Mouse (Mus musculus): ENCODE results near the gene Fam83f. TPM values are rescaled to one million over a fixed set of nuclear protein-coding genes. Genes with fewer than 3 reads are reported as not detected.

Gene Fam83f
- polyA plus RNA-seq, 1 experiment from 2014 or later, result 6.0 TPM

DNA sequence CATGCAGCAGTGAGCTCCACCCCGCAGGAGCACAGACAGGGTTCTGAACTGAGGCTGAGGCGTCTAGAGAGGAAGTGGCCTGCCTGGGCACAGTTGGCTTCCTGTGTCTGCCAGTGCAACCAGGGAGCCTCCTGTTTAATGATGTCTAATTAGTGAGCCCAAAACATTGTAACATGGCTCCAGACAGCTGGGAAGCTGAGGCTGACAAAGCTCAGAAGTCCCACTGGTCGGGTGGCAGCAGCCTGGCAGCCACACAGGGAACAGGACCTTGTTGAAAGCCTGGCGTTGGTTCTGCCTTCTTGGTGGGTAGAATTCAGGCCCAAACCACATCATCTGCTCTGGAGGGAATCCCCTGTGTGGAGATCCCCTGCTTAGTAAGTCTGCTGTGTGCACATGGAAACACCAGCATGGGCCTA lies 9.8 kb downstream of the Fam83f start:
- WGBS (ENCODE audit: insufficient replicate concordance), result 31% methylated on average over 4 of the region's 4 CpGs
- no peak overlapping the region for H3K4me2 ChIP-seq (ENCODE audit: low read depth, low read length)
- H3K36me3 ChIP-seq (ENCODE audit: control insufficient read depth, insufficient read depth), result no peaks in the 10 kb centered on the region
- no peak for ATAC-seq (ENCODE audit: low read depth)
- no peaks in the 10 kb centered on the region for H3K27me3 ChIP-seq (ENCODE audit: control insufficient read depth, insufficient read depth, low read depth, low read length)
- no peak overlapping the region for H3K9ac ChIP-seq (ENCODE audit: low read depth, low read length)
- no peak overlapping the region for H3K4me3 ChIP-seq (ENCODE audit: low read depth, low read length)
- H3K4me1 ChIP-seq (ENCODE audit: control insufficient read depth, low read depth, low read length), result peaks cover 18% of the 10 kb centered on the region
- no peaks in the 10 kb centered on the region for H3K9me3 ChIP-seq (replicated peaks; ENCODE audit: control insufficient read depth, low read length)
- H3K27ac ChIP-seq (ENCODE audit: low read length), result peak overlapping the region; percentile 35

DNA sequence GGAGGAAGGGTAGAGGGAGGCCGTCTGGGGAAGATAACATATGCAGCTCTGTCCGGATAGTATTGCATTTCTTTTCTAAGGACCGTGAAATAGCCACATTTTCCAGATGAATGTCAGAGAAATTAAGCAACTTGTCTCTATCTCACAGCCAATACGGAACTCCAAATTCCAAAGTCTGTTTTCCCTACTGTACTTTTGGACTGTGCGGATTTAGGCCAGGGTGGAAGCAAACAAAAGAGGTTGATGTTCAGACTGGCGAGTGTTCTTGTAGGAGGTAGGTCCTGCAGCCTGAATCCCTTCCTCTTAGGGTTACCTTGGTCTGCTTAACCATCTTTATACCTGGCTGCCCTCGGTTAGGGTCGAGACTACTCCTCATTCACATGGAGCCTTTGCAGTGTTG lies 10.7 kb downstream of the Fam83f start:
- Histone ChIP-seq H3K4me2 (ENCODE audit: low read depth, low read length) (peak overlapping the region; percentile 22), H3K27me3 (ENCODE audit: control insufficient read depth, insufficient read depth, low read depth, low read length) (no peaks in the 10 kb centered on the region), H3K9me3 (replicated peaks; ENCODE audit: control insufficient read depth, low read length) (no peaks in the 10 kb centered on the region), H3K9ac (ENCODE audit: low read depth, low read length) (no peak overlapping the region), H3K27ac (ENCODE audit: low read length) (peak overlapping the region; percentile 67), H3K36me3 (ENCODE audit: control insufficient read depth, insufficient read depth) (no peaks in the 10 kb centered on the region), H3K4me3 (ENCODE audit: low read depth, low read length) (no peak overlapping the region), H3K4me1 (ENCODE audit: control insufficient read depth, low read depth, low read length) (peaks cover 18% of the 10 kb centered on the region)
- peak; percentile 52 for ATAC-seq (ENCODE audit: low read depth)
- WGBS (ENCODE audit: insufficient replicate concordance), result 54% methylated on average over 8 of the region's 8 CpGs

DNA sequence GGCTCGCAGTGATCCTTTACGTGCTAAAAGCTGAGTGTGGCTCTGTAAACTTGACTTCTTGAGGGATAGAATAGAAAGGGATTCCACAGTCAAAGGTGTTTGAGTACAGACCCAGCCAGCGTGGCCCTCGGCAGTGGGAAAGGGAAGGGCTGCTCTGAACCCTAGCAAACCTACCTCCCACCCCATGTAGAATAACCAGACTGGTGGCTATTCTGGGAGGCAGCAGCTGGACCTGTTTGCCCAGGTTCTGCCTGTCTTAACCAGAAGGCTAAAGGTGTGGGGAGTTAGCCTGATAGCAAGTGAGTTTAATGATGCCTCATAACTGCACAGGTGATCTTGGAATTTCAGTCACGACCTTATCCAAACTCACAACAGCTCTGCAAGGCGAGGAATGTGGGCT lies 11.5 kb downstream of the Fam83f start:
- H3K9ac ChIP-seq (ENCODE audit: low read depth, low read length), result no peak overlapping the region
- H3K27me3 ChIP-seq (ENCODE audit: control insufficient read depth, insufficient read depth, low read depth, low read length), result no peaks in the 10 kb centered on the region
- no peak overlapping the region for H3K4me2 ChIP-seq (ENCODE audit: low read depth, low read length)
- 61% methylated on average over 6 of the region's 6 CpGs for whole genome bisulfite sequencing (ENCODE audit: insufficient replicate concordance)
- H3K36me3 ChIP-seq (ENCODE audit: control insufficient read depth, insufficient read depth), result no peaks in the 10 kb centered on the region
- no peaks in the 10 kb centered on the region for H3K9me3 ChIP-seq (replicated peaks; ENCODE audit: control insufficient read depth, low read length)
- peaks cover 18% of the 10 kb centered on the region for H3K4me1 ChIP-seq (ENCODE audit: control insufficient read depth, low read depth, low read length)
- no peak overlapping the region for H3K4me3 ChIP-seq (ENCODE audit: low read depth, low read length)
- peak overlapping the region; percentile 67; the same call in 1 of the 2 replicates for H3K27ac ChIP-seq (ENCODE audit: low read length)
- ATAC-seq (ENCODE audit: low read depth), result no peak

DNA sequence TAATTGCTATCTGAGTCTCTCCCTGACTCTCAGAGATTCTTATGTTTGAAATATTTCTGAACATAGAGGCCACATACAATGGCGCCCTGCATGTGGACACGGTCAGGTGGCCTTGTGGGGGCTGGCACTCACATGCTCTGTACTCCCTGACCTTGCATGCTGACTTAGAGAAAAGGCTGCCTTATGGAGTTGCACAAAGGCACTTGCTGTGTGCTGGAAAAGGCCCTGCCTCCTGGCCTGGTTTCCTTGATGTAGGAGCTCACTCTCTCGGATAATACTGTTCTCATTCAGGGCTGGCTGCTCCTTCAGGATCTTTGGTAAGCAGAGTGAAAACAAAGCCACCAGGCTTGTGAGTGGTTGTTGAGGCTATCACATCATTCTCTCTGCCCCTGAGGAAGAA lies 12.3 kb downstream of the Fam83f start:
- Histone ChIP-seq H3K9ac (ENCODE audit: low read depth, low read length) (no peak overlapping the region), H3K9me3 (replicated peaks; ENCODE audit: control insufficient read depth, low read length) (no peaks in the 10 kb centered on the region), H3K4me3 (ENCODE audit: low read depth, low read length) (no peak overlapping the region), H3K4me2 (ENCODE audit: low read depth, low read length) (no peak overlapping the region), H3K4me1 (ENCODE audit: control insufficient read depth, low read depth, low read length) (peaks cover 22% of the 10 kb centered on the region), H3K27me3 (ENCODE audit: control insufficient read depth, insufficient read depth, low read depth, low read length) (no peaks in the 10 kb centered on the region), H3K27ac (ENCODE audit: low read length) (no peak overlapping the region), H3K36me3 (ENCODE audit: control insufficient read depth, insufficient read depth) (no peaks in the 10 kb centered on the region)
- ATAC-seq (ENCODE audit: low read depth), result no peak
- 67% methylated on average over 3 of the region's 3 CpGs for WGBS (ENCODE audit: insufficient replicate concordance)

DNA sequence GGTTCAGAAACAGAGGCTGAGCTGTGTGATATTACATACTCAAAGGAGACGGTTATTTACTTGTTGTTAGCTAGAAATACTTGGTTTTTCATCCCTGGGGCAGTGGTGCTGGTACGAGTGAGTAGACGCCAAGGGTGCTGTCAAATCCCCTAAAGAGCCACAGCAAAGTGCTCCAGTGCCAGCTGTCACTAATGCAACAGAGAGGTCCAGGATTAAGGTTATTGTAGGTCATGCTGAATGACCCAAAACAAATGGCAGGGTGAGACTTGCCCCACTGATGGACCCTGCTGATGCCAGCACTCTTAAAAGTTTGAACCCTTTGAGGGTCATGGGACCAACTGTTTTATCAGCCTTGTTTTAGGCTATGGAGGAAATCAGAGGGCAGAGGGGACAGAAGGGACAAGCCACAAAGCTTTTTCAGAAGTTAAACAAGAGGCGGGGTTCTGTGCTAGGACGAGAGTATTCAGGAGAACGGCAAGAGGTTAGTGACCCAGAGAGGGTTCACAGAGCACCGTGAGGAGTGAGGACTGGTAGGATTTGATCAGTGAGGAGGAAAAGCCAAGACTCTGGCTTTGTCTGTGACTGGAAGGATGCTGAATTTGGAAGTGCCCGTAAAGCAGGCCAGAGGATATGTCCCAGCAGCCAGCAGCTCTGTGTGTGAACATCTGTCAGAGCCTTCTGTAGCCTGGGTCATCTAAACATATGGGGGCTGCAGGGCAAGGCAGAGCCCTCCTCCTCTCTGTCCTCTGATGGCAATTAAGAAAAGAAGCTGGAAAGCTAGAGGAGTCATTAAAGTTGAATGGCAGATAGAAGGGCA lies 13.3 kb downstream of the Fam83f start:
- Histone ChIP-seq H3K4me3 (ENCODE audit: low read depth, low read length) (no peak overlapping the region), H3K9me3 (replicated peaks; ENCODE audit: control insufficient read depth, low read length) (no peaks in the 10 kb centered on the region), H3K27ac (ENCODE audit: low read length) (no peak overlapping the region; the same call in 1 of the 2 replicates), H3K9ac (ENCODE audit: low read depth, low read length) (no peak overlapping the region), H3K36me3 (ENCODE audit: control insufficient read depth, insufficient read depth) (no peaks in the 10 kb centered on the region), H3K4me1 (ENCODE audit: control insufficient read depth, low read depth, low read length) (peaks cover 24% of the 10 kb centered on the region), H3K27me3 (ENCODE audit: control insufficient read depth, insufficient read depth, low read depth, low read length) (no peaks in the 10 kb centered on the region), H3K4me2 (ENCODE audit: low read depth, low read length) (no peak overlapping the region)
- ATAC-seq (ENCODE audit: low read depth), result no peak; the same call in 1 of the 2 replicates
- WGBS (ENCODE audit: insufficient replicate concordance), result 38% methylated on average over 8 of the region's 8 CpGs

DNA sequence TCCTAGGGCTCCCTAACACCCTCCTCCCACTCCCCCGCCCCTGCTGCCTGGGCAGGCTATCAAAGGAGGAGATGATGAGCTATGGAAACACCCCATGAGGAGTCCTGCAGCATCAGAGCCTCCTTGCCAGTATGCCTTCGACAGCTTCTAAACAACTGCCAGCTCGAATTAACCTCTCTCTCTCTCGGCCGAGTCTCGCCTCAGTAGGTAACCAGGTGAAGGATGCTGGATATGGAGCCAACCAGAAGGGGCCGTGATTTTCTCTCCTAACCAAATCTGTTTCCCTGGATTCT lies 13.9 kb downstream of the Fam83f start:
- H3K9me3 ChIP-seq (replicated peaks; ENCODE audit: control insufficient read depth, low read length), result no peaks in the 10 kb centered on the region
- no peak overlapping the region for H3K9ac ChIP-seq (ENCODE audit: low read depth, low read length)
- WGBS (ENCODE audit: insufficient replicate concordance), result 50% methylated on average over 7 of the region's 7 CpGs
- H3K4me1 ChIP-seq (ENCODE audit: control insufficient read depth, low read depth, low read length), result peaks cover 24% of the 10 kb centered on the region
- no peaks in the 10 kb centered on the region for H3K27me3 ChIP-seq (ENCODE audit: control insufficient read depth, insufficient read depth, low read depth, low read length)
- H3K4me2 ChIP-seq (ENCODE audit: low read depth, low read length), result no peak overlapping the region
- no peak for ATAC-seq (ENCODE audit: low read depth)
- H3K36me3 ChIP-seq (ENCODE audit: control insufficient read depth, insufficient read depth), result no peaks in the 10 kb centered on the region
- no peak overlapping the region for H3K27ac ChIP-seq (ENCODE audit: low read length)
- no peak overlapping the region for H3K4me3 ChIP-seq (ENCODE audit: low read depth, low read length)

GRCm38 (mm10) chr15:80688536-80688935 lies 16.9 kb downstream of the Fam83f start:
- ATAC-seq (ENCODE audit: low read depth), result peak; percentile 56
- no peaks in the 10 kb centered on the region for H3K36me3 ChIP-seq (ENCODE audit: control insufficient read depth, insufficient read depth)
- H3K4me2 ChIP-seq (ENCODE audit: low read depth, low read length), result no peak overlapping the region
- no peaks in the 10 kb centered on the region for H3K27me3 ChIP-seq (ENCODE audit: control insufficient read depth, insufficient read depth, low read depth, low read length)
- no peaks in the 10 kb centered on the region for H3K9me3 ChIP-seq (replicated peaks; ENCODE audit: control insufficient read depth, low read length)
- 23% methylated on average over 7 of the region's 7 CpGs for WGBS (ENCODE audit: insufficient replicate concordance)
- peaks cover 17% of the 10 kb centered on the region for H3K4me1 ChIP-seq (ENCODE audit: control insufficient read depth, low read depth, low read length)
- no peak overlapping the region for H3K4me3 ChIP-seq (ENCODE audit: low read depth, low read length)
- no peak overlapping the region for H3K27ac ChIP-seq (ENCODE audit: low read length)
- H3K9ac ChIP-seq (ENCODE audit: low read depth, low read length), result no peak overlapping the region

- peaks cover 8% of the 10 kb centered on the region for H3K4me1 ChIP-seq (ENCODE audit: control insufficient read depth, low read depth, low read length)
- WGBS (ENCODE audit: insufficient replicate concordance), result 57% methylated on average over 3 of the region's 3 CpGs
- no peaks in the 10 kb centered on the region for H3K36me3 ChIP-seq (ENCODE audit: control insufficient read depth, insufficient read depth)
- H3K27ac ChIP-seq (ENCODE audit: low read length), result no peak overlapping the region
- no peaks in the 10 kb centered on the region for H3K27me3 ChIP-seq (ENCODE audit: control insufficient read depth, insufficient read depth, low read depth, low read length)
- H3K4me2 ChIP-seq (ENCODE audit: low read depth, low read length), result no peak overlapping the region
- no peak overlapping the region for H3K4me3 ChIP-seq (ENCODE audit: low read depth, low read length)
- H3K9ac ChIP-seq (ENCODE audit: low read depth, low read length), result no peak overlapping the region
- no peaks in the 10 kb centered on the region for H3K9me3 ChIP-seq (replicated peaks; ENCODE audit: control insufficient read depth, low read length)
- ATAC-seq (ENCODE audit: low read depth), result no peak
Measured at GRCm38 (mm10) chr15:80693492-80693891, 21.8 kb downstream of the Fam83f start.

DNA sequence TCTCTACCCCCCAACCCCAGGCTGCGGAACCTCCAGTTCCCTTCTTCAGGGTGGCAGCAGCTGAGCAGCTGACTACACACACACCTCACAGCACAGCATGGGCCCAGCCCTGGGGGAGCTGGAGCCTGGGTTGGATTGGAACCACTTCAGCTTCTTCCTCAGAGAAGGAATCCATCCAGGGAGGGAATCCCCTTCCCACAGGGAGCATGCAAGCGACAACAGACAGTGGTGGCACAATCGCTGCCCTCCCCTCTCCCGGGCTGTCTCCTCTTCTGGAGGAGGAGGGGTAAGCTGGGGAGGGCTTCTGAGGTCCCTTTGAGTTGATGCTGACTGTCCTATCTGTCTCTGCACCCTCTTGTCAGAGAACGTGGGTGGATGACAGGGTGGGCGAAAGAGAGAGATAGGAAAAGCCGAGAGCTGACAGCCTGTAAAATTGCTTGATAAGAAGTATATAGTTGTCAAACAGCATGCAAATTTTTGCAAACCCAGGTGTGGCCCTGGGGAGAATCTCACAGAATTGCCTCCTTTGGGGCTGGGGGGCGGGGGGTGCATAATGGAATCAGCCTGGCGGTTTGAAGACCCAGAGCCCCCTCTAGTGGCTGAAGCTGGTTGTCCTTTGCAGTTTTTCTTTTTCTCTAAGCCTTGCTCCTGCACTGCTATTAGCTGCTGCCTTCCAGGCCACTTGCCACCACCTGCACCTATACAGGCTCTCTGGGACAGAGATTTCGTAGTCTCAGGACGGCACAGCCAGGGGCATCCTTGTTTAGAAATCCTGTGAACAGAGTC lies 22.7 kb downstream of the Fam83f start:
- no peak for ATAC-seq (ENCODE audit: low read depth)
- H3K9ac ChIP-seq (ENCODE audit: low read depth, low read length), result no peak overlapping the region
- no peak overlapping the region for H3K4me2 ChIP-seq (ENCODE audit: low read depth, low read length)
- no peaks in the 10 kb centered on the region for H3K27me3 ChIP-seq (ENCODE audit: control insufficient read depth, insufficient read depth, low read depth, low read length)
- WGBS (ENCODE audit: insufficient replicate concordance), result 19% methylated on average over 11 of the region's 11 CpGs
- H3K27ac ChIP-seq (ENCODE audit: low read length), result no peak overlapping the region
- no peaks in the 10 kb centered on the region for H3K9me3 ChIP-seq (replicated peaks; ENCODE audit: control insufficient read depth, low read length)
- no peak overlapping the region for H3K4me3 ChIP-seq (ENCODE audit: low read depth, low read length)
- H3K36me3 ChIP-seq (ENCODE audit: control insufficient read depth, insufficient read depth), result no peaks in the 10 kb centered on the region
- peaks cover under 1% of the 10 kb centered on the region for H3K4me1 ChIP-seq (ENCODE audit: control insufficient read depth, low read depth, low read length)

Measured in liver, embryonic 16.5 days (tissue).